Mouse (Mus musculus) neural tube, embryonic 13.5 days (tissue): ENCODE measurements around the gene Ptprj. TPM values are rescaled to one million over a fixed set of nuclear protein-coding genes. Genes with fewer than 3 reads are reported as not detected.

Experiments used
- ATAC-seq: fragments of 200-750 bp; cut with Nextera tagmentation; 2 replicates; pipeline ENCODE4 v1.8.0; 2017; ENCODE audit warnings: low read depth, mild to moderate bottlenecking, moderate TSS enrichment, moderate library complexity
- H3K27ac ChIP-seq: fragments of 300-500 bp; sonication (generic); replicated peaks from 2 replicates; pipeline ENCODE4 v1.5.1; 2015; ENCODE audit warnings: moderate library complexity, mild to moderate bottlenecking, inconsistent platforms
- H3K27me3 ChIP-seq: fragments of 300-500 bp; sonication (generic); 2 replicates; pipeline ENCODE4 v1.6.1; 2015; ENCODE audit warnings: mild to moderate bottlenecking, inconsistent platforms
- H3K36me3 ChIP-seq: fragments of 300-500 bp; sonication (generic); 2 replicates; pipeline ENCODE4 v1.6.1; 2015; ENCODE audit warnings: mild to moderate bottlenecking, inconsistent platforms
- H3K4me1 ChIP-seq: fragments of 300-500 bp; sonication (generic); replicated peaks from 2 replicates; pipeline ENCODE4 v1.6.1; 2015; ENCODE audit warnings: inconsistent platforms
- H3K4me2 ChIP-seq: fragments of 300-500 bp; sonication (generic); 2 replicates; pipeline ENCODE4 v1.6.1; 2015; ENCODE audit warnings: inconsistent platforms, mild to moderate bottlenecking, moderate library complexity
- H3K4me3 ChIP-seq: fragments of 300-500 bp; sonication (generic); 2 replicates; pipeline ENCODE4 v1.5.1; 2015; ENCODE audit warnings: mild to moderate bottlenecking, inconsistent platforms
- H3K9ac ChIP-seq: fragments of 300-500 bp; sonication (generic); 2 replicates; pipeline ENCODE4 v1.6.1; 2015; ENCODE audit warnings: moderate library complexity, mild to moderate bottlenecking, inconsistent platforms
- H3K9me3 ChIP-seq: fragments of 300-500 bp; sonication (generic); 2 replicates; pipeline ENCODE4 v1.6.1; 2016; ENCODE audit warnings: inconsistent platforms
- WGBS: fragments of 180-500 bp; shearing (Covaris S2); methylation state at CpG from one replicate; pipeline ENCODE4 v1.1.7; 2015; 5-methylcytosine and 5-hydroxymethylcytosine counted together
- polyA plus RNA-seq: library from polyadenylated mRNA; unstranded; fragments of >200 nt; fragmentation: Nextera tagmentation; extraction: Ambion mirVana; gene quantifications from 2 replicates; pipeline ENCODE4 v1.2.1, GENCODE M21; 2015

Gene Ptprj
- polyA plus RNA-seq, 1 experiment from 2014 or later: 4.4 TPM

DNA sequence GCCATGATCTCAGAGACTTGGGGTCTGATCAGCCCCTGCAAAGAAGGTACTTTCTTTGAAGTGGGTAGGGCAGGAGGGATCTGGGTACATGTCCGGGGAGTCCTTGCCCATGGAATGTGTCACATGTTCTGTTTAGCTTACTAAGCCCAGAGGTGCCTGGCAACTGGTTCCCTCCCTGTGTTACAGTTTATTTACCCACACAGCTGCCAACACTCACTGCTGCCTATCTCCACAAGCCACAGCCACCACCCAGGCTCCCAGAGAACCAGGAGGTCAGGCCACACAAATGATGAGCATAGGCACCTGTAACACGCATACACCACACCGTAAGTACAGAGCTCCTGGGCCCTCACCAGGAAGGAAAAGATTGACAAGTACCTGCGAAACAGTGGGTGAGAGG, 26.6 kb downstream of the Ptprj start:
- 82% methylated on average over 4 of the region's 4 CpGs for WGBS
- no peak overlapping the region for H3K9ac ChIP-seq
- H3K4me1 ChIP-seq: peaks cover 10% of the 10 kb centered on the region
- H3K27me3 ChIP-seq: no peaks in the 10 kb centered on the region
- H3K27ac ChIP-seq: no peak overlapping the region
- H3K4me3 ChIP-seq: no peak overlapping the region
- no peak overlapping the region for H3K4me2 ChIP-seq
- ATAC-seq: no peak
- no peaks in the 10 kb centered on the region for H3K36me3 ChIP-seq
- H3K9me3 ChIP-seq: no peaks in the 10 kb centered on the region

DNA sequence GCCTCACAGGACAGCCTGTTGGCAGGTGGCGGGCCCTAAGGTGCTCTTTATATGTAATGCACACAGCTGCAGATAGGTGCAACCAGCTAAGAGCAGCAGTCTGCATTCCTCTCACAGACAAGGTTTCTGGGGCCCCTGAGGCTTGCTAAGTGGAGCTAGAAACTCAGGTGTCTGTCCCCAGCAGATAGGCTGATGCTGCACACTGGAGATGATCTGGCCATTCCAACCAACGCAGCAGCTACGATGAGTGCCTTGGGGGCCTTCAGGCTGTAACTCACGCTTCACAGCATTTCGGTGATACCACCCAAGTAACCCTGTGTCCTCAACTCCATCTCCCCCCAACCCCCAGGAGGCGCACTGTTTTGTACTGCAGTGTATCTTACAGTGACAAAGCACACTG, 29.8 kb downstream of the Ptprj start:
- Histone ChIP-seq H3K9ac (no peak overlapping the region), H3K27ac (no peak overlapping the region), H3K9me3 (no peaks in the 10 kb centered on the region), H3K4me2 (no peak overlapping the region), H3K27me3 (no peaks in the 10 kb centered on the region), H3K36me3 (no peaks in the 10 kb centered on the region), H3K4me1 (peaks cover 17% of the 10 kb centered on the region), H3K4me3 (no peak overlapping the region)
- peak; percentile 13; the same call in 1 of the 2 replicates for ATAC-seq
- 83% methylated on average over 6 of the region's 6 CpGs for WGBS

DNA sequence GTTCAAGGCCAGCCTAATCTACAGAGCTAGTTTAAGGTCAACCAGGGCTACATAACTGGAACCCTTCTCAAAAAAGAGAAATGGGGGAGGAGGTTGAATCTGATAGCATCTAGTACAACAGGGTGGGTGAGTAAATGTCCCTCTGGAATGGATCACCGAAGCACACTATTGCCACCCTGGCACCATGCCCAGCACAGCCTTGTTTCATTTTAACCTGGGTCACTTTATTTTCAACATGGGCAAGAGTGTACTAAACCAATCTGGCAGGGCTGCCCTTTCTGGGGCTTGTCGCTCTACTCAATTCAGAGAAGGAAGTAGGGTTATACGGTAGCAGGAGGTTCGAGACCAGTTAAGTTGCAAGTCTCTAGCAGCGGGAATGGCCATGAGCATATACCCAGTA, 31.9 kb downstream of the Ptprj start:
- H3K27me3 ChIP-seq: no peaks in the 10 kb centered on the region
- H3K9ac ChIP-seq: no peak overlapping the region
- H3K27ac ChIP-seq: no peak overlapping the region
- WGBS: 83% methylated on average over 5 of the region's 5 CpGs
- H3K4me1 ChIP-seq: peaks cover 25% of the 10 kb centered on the region
- no peak overlapping the region for H3K4me3 ChIP-seq
- no peak for ATAC-seq
- no peaks in the 10 kb centered on the region for H3K9me3 ChIP-seq
- H3K36me3 ChIP-seq: no peaks in the 10 kb centered on the region
- no peak overlapping the region for H3K4me2 ChIP-seq

DNA sequence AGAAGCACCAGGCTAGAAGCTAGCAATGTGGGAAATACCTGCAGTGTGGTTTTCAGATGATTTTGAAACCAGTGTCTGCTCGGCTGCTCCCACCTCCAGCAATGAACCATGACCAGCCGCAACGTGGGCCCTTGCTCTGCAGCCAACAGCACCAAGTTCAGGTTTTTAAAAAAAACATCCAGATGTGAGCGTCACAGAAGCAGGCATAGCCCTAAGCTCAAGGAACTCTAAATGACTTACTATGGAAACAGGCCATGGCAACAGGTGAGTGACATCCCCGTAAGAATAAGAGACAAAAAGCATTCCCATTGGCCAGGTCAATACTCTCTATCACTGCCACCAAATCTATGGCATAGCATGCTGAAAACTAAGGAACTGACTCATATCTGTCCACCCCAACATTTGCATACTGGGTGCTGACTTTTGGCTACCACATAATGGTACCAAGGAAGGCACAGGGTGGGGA, 33.3 kb downstream of the Ptprj start:
- Histone ChIP-seq H3K36me3 (no peaks in the 10 kb centered on the region), H3K4me3 (no peak overlapping the region), H3K9ac (no peak overlapping the region), H3K4me2 (no peak overlapping the region), H3K9me3 (no peaks in the 10 kb centered on the region), H3K4me1 (peaks cover 25% of the 10 kb centered on the region), H3K27me3 (no peaks in the 10 kb centered on the region), H3K27ac (no peak overlapping the region)
- 83% methylated on average over 5 of the region's 5 CpGs for WGBS
- ATAC-seq: no peak

DNA sequence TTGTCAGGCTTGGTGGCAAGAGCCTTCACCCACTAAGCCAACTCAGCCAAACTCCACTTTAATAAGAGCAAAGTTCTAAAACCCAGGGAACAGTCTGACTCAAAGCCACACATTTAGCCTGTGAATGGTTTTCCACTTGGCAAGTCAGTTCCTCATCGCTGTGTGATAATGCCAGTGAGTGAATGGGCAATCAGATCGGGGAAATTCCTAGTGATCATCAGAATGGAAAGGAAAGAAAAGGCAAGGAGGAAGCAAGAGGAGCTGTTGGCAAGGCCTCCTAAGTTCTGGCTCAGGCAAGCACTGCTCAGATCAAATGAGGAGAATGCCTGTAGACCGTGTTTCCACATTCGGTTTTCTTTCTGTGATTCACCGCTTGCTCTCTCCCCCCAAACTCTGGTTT, 35.2 kb downstream of the Ptprj start:
- H3K4me3 ChIP-seq: no peak overlapping the region
- no peaks in the 10 kb centered on the region for H3K27me3 ChIP-seq
- WGBS: 71% methylated on average over 5 of the region's 5 CpGs
- no peaks in the 10 kb centered on the region for H3K9me3 ChIP-seq
- peaks cover 19% of the 10 kb centered on the region for H3K4me1 ChIP-seq
- no peak overlapping the region for H3K9ac ChIP-seq
- H3K27ac ChIP-seq: no peak overlapping the region
- H3K4me2 ChIP-seq: no peak overlapping the region
- no peak; the same call in 1 of the 2 replicates for ATAC-seq
- no peaks in the 10 kb centered on the region for H3K36me3 ChIP-seq

DNA sequence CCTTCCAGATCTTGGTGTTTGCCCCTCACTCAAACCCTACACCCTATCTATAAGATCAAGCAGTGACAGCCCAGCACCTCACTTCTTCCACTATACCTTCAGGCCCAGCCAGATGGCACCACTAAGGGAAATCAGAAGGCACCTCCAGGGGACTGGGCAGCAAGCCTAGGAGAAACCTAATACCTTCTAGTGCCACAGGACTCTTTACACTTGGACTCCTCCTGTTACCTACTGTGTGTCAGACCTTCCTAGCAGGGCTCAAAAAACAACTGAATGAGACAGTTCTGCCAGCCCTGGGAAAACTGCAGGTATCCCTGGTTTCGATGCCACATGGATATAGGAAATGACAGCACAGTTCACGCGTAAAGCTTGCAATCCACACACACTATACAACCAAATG, 36.5 kb downstream of the Ptprj start:
- WGBS: 98% methylated on average over 3 of the region's 3 CpGs
- Histone ChIP-seq H3K27ac (no peak overlapping the region; the same call in 1 of the 2 replicates), H3K9ac (no peak overlapping the region), H3K36me3 (no peaks in the 10 kb centered on the region), H3K9me3 (no peaks in the 10 kb centered on the region), H3K4me3 (no peak overlapping the region), H3K4me2 (no peak overlapping the region), H3K27me3 (no peaks in the 10 kb centered on the region), H3K4me1 (peaks cover 17% of the 10 kb centered on the region)
- no peak for ATAC-seq

DNA sequence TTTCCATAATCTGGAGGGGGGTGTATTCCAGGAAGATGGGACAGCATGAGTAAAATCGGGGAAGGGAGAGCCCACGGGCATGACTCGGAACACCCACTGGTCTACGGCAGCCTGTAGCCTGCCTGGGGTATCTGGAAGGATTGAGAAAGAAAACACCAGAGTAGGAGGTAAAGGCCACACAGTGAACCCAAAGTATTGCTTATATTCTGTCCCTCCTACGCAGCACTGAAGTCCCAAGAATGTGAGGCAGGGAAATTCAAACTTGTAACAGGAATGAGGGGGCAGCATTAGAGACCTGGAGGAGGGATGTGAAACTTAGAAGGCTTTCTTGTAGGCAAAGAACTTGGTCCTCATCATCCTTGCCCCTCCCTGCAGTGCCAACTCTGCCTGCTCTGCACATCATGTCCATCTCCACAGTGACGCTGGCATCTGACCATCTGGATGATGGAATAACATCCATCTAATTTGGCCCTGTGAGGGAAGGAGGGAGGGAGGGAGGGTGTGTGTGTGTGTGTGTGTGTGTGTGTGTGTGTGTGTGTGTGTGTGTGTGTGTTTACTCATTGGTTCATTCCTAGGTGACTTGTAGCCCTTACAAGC, 37.2 kb downstream of the Ptprj start:
- ATAC-seq: no peak
- no peak overlapping the region for H3K27ac ChIP-seq
- no peak overlapping the region for H3K4me3 ChIP-seq
- 88% methylated on average over 6 of the region's 6 CpGs for WGBS
- peaks cover 20% of the 10 kb centered on the region for H3K4me1 ChIP-seq
- no peaks in the 10 kb centered on the region for H3K36me3 ChIP-seq
- no peak overlapping the region for H3K4me2 ChIP-seq
- H3K27me3 ChIP-seq: no peaks in the 10 kb centered on the region
- H3K9ac ChIP-seq: no peak overlapping the region
- H3K9me3 ChIP-seq: no peaks in the 10 kb centered on the region

DNA sequence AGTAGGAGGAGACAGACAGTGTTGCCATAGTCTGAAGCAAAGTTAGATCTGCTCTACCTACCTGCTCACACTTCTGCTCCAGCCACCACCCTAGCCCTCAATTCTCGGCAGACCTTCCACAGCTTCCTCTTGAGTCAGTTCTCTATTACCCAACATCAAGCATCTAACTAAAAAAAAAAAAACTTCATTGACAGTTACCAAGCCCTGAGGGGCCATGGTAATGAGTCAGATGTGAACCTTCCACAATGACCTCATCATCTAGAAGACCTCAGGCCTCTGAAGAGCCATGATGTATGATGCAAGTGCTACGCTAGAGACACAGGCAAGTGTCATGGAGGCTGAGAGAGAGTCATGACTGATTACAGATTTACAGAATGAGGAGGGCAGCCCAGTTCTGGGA, 37.8 kb downstream of the Ptprj start:
- Histone ChIP-seq H3K4me2 (no peak overlapping the region), H3K27ac (no peak overlapping the region), H3K4me3 (no peak overlapping the region), H3K9ac (no peak overlapping the region), H3K36me3 (no peaks in the 10 kb centered on the region), H3K9me3 (no peaks in the 10 kb centered on the region), H3K27me3 (no peaks in the 10 kb centered on the region), H3K4me1 (peaks cover 24% of the 10 kb centered on the region)
- 86% methylated on average over 2 of the region's 2 CpGs for WGBS
- no peak for ATAC-seq

DNA sequence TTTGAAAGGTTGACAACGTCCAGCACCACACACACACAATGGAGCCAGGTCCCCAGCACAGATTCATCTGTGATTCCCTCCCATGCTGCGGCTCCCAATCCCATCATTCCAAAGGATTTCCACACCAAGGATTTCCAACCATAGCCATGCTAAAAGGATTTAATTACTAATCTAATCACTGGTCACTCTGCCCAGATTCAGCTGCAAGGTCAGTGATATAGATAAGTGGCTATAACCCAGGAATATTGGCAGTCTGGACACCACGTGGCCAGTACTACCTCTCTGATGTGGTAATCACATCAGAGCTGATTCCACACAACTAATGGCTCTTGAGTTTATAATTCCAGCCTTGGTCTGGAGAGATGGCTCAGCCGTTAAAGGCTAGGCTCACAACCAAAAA, 41.2 kb downstream of the Ptprj start:
- no peak overlapping the region for H3K9ac ChIP-seq
- peaks cover 35% of the 10 kb centered on the region for H3K4me1 ChIP-seq
- no peak overlapping the region for H3K4me2 ChIP-seq
- H3K36me3 ChIP-seq: no peaks in the 10 kb centered on the region
- no peak overlapping the region for H3K27ac ChIP-seq
- ATAC-seq: no peak
- no peaks in the 10 kb centered on the region for H3K27me3 ChIP-seq
- 88% methylated on average over 4 of the region's 4 CpGs for WGBS
- no peaks in the 10 kb centered on the region for H3K9me3 ChIP-seq
- H3K4me3 ChIP-seq: no peak overlapping the region

DNA sequence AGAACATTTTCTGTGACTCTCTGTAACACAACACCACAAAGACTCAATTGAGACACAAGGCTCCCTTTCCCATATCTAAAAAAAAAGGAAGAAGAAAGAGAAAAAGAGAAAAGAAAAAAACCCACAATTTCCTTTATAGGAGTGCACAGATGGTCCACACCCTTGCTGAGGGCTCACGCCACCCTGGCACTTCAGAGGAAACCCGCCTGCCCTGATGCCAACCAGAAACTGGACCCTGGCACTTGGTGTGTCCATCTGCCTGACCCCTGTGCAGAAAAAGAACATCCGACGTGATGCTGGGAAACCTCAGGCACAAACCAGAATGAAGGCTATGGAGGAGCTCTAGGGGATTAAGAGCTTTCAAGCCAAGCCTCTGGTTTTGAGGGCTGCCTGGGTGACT, 43.2 kb downstream of the Ptprj start:
- Histone ChIP-seq H3K36me3 (no peaks in the 10 kb centered on the region), H3K4me1 (peaks cover 31% of the 10 kb centered on the region), H3K4me2 (no peak overlapping the region), H3K9me3 (no peaks in the 10 kb centered on the region), H3K9ac (no peak overlapping the region), H3K4me3 (no peak overlapping the region), H3K27ac (peak overlapping the region; percentile 68; the same call in 1 of the 2 replicates), H3K27me3 (no peaks in the 10 kb centered on the region)
- 57% methylated on average over 4 of the region's 4 CpGs for WGBS
- ATAC-seq: no peak

DNA sequence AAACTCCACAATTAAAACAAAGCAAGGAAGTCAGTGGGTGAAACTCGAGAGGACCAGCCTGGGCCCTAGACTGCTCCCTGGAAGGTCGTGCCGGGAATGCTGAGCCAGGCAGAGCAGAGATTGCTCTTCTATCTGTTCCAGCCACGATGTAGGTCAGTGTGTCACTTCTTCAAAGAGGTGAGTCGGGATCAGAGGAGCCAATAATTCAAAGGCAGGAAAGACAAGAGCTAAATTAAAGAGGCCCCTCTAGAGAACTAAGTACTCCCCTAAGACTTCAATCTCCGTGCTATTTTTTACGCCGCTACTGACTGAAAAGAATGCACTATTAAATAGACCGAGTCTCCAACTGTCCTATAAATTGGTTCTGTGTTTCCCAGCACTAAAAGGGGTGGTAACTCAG, 43.9 kb downstream of the Ptprj start:
- no peaks in the 10 kb centered on the region for H3K9me3 ChIP-seq
- H3K4me2 ChIP-seq: 0 out of 2 replicates have a peak overlapping the region, but pooled peaks have one; percentile 13
- peak overlapping the region; percentile 68; the same call in 1 of the 2 replicates for H3K27ac ChIP-seq
- peaks cover 31% of the 10 kb centered on the region for H3K4me1 ChIP-seq
- no peak overlapping the region for H3K9ac ChIP-seq
- H3K36me3 ChIP-seq: no peaks in the 10 kb centered on the region
- H3K27me3 ChIP-seq: no peaks in the 10 kb centered on the region
- no peak overlapping the region for H3K4me3 ChIP-seq
- WGBS: 10% methylated on average over 9 of the region's 9 CpGs
- 0 out of 2 replicates have a peak, but pooled peaks have one; percentile 46 for ATAC-seq

DNA sequence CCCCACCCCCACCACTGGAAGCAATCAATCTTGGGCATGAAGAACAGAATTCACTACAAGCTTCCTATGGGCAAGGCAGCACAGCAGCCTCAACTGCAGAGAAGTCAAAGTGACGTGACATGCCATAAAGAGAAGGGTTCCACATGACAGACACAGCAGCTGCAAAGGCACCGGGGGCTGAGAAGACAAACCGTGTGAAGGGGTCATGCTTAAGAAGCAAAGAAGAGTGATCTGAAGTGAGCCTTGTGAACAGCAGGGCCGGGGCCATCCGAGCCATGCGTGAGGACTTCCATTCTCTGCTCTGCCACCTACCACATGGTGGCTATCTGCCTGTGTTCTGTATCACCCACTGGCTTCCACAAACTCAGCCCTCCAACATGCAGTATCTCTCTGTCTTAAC, 45.7 kb downstream of the Ptprj start:
- H3K4me1 ChIP-seq: peaks cover 31% of the 10 kb centered on the region
- H3K9me3 ChIP-seq: no peaks in the 10 kb centered on the region
- H3K36me3 ChIP-seq: no peaks in the 10 kb centered on the region
- H3K27me3 ChIP-seq: no peaks in the 10 kb centered on the region
- H3K27ac ChIP-seq: no peak overlapping the region
- no peak for ATAC-seq
- H3K9ac ChIP-seq: no peak overlapping the region
- no peak overlapping the region for H3K4me3 ChIP-seq
- WGBS: 83% methylated on average over 6 of the region's 6 CpGs
- H3K4me2 ChIP-seq: no peak overlapping the region

DNA sequence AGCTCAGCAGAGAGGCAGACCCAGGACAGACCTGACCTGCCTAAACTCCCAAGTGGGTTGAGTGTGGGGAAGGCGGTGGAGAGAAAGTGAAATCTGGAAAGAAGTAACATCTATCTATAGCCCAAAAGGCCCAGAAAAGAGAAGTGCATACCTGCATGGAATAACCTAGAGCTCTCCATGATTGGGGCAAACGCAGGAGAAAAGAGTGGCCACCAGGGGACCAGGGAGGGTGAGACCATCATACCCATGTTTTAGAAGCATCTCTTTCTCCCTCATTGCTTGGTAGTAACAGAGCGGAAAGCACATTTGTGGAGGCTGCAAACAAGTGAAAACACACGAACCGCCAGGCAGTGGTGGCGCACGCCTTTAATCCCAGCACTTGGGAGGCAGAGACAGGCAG, 46.5 kb downstream of the Ptprj start:
- WGBS: 97% methylated on average over 7 of the region's 7 CpGs
- no peak for ATAC-seq
- no peaks in the 10 kb centered on the region for H3K36me3 ChIP-seq
- H3K4me1 ChIP-seq: peaks cover 29% of the 10 kb centered on the region
- H3K27ac ChIP-seq: no peak overlapping the region
- H3K4me3 ChIP-seq: no peak overlapping the region
- H3K27me3 ChIP-seq: no peaks in the 10 kb centered on the region
- no peaks in the 10 kb centered on the region for H3K9me3 ChIP-seq
- H3K9ac ChIP-seq: no peak overlapping the region
- H3K4me2 ChIP-seq: no peak overlapping the region
